Mouse (Mus musculus) spleen, adult 2 months (tissue): ENCODE data around the gene Kcnk3.

Source experiments
- CTCF ChIP-seq: fragments of 200-500 bp; IDR thresholded peaks from 2 replicates; pipeline ENCODE4 v1.5.1; 2011; ENCODE audit warnings: mild to moderate bottlenecking, inconsistent platforms; ENCODE audit not compliant: insufficient read depth, insufficient read length, insufficient replicate concordance; ENCODE audit errors: extremely low read depth
- POLR2A ChIP-seq: fragments of 200-500 bp; IDR thresholded peaks from 2 replicates; pipeline ENCODE4 v1.6.1; 2011; ENCODE audit warnings: low read depth, low read length, inconsistent platforms

DNA sequence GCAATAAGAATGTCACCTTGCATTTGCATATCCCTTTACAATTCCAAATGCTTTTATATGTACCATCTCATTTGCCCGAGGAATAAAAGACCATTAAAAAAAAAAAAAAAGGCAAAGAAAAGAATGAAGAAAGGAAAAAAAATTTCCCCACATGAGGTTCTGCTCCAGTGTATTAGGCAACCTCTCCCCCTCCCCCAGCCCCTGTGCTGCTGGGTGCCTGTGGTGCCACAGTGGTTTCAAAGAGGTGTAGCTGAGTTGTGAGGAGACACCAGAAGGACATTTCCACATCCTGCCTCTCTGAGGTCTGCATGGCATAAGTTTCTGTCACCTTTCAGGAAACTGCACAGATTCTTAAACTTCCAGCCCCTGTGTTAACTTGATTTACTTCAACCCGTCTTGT is 39.3 kb upstream of the Kcnk3 start:
- TF ChIP-seq CTCF (no peak), POLR2A (no peak)
